Comparison of ENCODE assay signal across 11 mouse cellular contexts in genomic region chr5:129354877-129355276, GRCm38 (mm10).
DNase-seq lines count a peak whose midpoint lies in the region; ATAC-seq and TF ChIP-seq lines count a peak whose summit lies in the region.
"Had no signal": no experiment of that assay in that cellular context is flagged by ENCODE, and none has a peak within 500 bp of the region (broad histone marks: within the 10 kb centered on the region; RNA-seq: fewer than 3 reads in every experiment).

No protein-coding gene starts in this region.

- no peaks in the 10 kb centered on the region for H3K9me3 ChIP-seq in liver, embryonic 11.5 days (ENCODE audit: control insufficient read depth, low read length)
- H3K9me3 ChIP-seq in E14TG2a.4 (ENCODE audit: low read length): peaks cover 10% of the 10 kb centered on the region
- no peaks in the 10 kb centered on the region for H3K9me3 ChIP-seq in lung, embryonic 14.5 days (ENCODE audit: low read depth, low read length)
- H3K9me3 ChIP-seq: heart, embryonic 10.5 days; midbrain, embryonic 12.5 days; neural tube, embryonic 12.5 days had no signal

- intact Hi-C loops in gastrocnemius, adult 2 months (cut with DNase I): loop anchor here (10.0 kb wide), 1 partner anchor 170 kb away; no protein-coding TSS in a partner anchor

- H3K4me2 ChIP-seq in liver, embryonic 11.5 days: no peak overlapping the region
- H3K4me2 ChIP-seq in lung, embryonic 14.5 days: no peak overlapping the region
- H3K4me2 ChIP-seq: midbrain, embryonic 12.5 days; neural tube, embryonic 12.5 days had no signal

- H3K27me3 ChIP-seq in liver, adult 2 months (ENCODE audit: control insufficient read depth, insufficient read depth, low read length): no peaks in the 10 kb centered on the region
- H3K27me3 ChIP-seq in liver, embryonic 11.5 days (replicated peaks; ENCODE audit: control insufficient read depth, insufficient read depth, low read length): no peaks in the 10 kb centered on the region
- peaks cover 3% of the 10 kb centered on the region for H3K27me3 ChIP-seq in E14TG2a.4 (ENCODE audit: insufficient read depth, low read length)
- no peaks in the 10 kb centered on the region for H3K27me3 ChIP-seq in lung, embryonic 14.5 days (ENCODE audit: insufficient read depth, low read length)
- H3K27me3 ChIP-seq: midbrain, embryonic 12.5 days; neural tube, embryonic 12.5 days had no signal

- no peak overlapping the region for H3K9ac ChIP-seq in liver, adult 2 months (ENCODE audit: low read depth, low read length)
- H3K9ac ChIP-seq in liver, embryonic 11.5 days (ENCODE audit: low read depth, low read length): no peak overlapping the region
- no peak overlapping the region for H3K9ac ChIP-seq in lung, embryonic 14.5 days
- H3K9ac ChIP-seq: midbrain, embryonic 12.5 days; neural tube, embryonic 12.5 days had no signal

- H3K27ac ChIP-seq in gastrocnemius, adult 2 months: no peak overlapping the region
- no peak overlapping the region for H3K27ac ChIP-seq in liver, adult 2 months (replicated peaks; ENCODE audit: insufficient read depth, low read depth, low read length)
- H3K27ac ChIP-seq in liver, embryonic 11.5 days (ENCODE audit: low read depth, low read length): no peak overlapping the region
- H3K27ac ChIP-seq in lung, embryonic 14.5 days (ENCODE audit: low read depth): no peak overlapping the region
- H3K27ac ChIP-seq: heart, embryonic 10.5 days; midbrain, embryonic 12.5 days; neural tube, embryonic 12.5 days had no signal

- 71% methylated on average over 5 of the region's 5 CpGs for WGBS in liver, adult 2 months
- 77% methylated on average over 5 of the region's 5 CpGs for WGBS in liver, embryonic 11.5 days
- WGBS in lung, embryonic 14.5 days: 81% methylated on average over 5 of the region's 5 CpGs

- DNase-seq in gastrocnemius, adult 2 months: no peak
- DNase-seq in gastrocnemius, postnatal 10 days: no peak
- no peak for DNase-seq in liver, adult 2 months (ENCODE audit: extremely low read depth, low read depth, low spot score)
- no peak for DNase-seq in liver, embryonic 11.5 days (ENCODE audit: low spot score)
- DNase-seq in lung, embryonic 14.5 days: peak; percentile 8
- no peak for DNase-seq in right cerebral cortex, postnatal 14 days
- DNase-seq in cerebellum, adult 9-11 months: no peak

- TF ChIP-seq POLR2A in liver, adult 2 months (IDR thresholded peaks at IDR 0.05; ENCODE audit: extremely low read depth, insufficient read depth, low read length): no peak

- H3K4me1 ChIP-seq in liver, adult 2 months (ENCODE audit: control insufficient read depth, insufficient read depth, low read length): no peaks in the 10 kb centered on the region
- H3K4me1 ChIP-seq in liver, embryonic 11.5 days (replicated peaks; ENCODE audit: control insufficient read depth, insufficient read depth, low read length): no peaks in the 10 kb centered on the region
- peaks cover 15% of the 10 kb centered on the region for H3K4me1 ChIP-seq in E14TG2a.4 (replicated peaks; ENCODE audit: low read depth, low read length)
- H3K4me1 ChIP-seq in lung, embryonic 14.5 days (ENCODE audit: insufficient read depth): no peaks in the 10 kb centered on the region

- TF ChIP-seq CTCF in gastrocnemius, adult 2 months (IDR thresholded peaks at IDR 0.05): peak; percentile 47
- peak; percentile 34; the same call in 1 of the 2 replicates for TF ChIP-seq CTCF in liver, adult 2 months (IDR thresholded peaks at IDR 0.05; ENCODE audit: low read depth, low read length)
- peak; percentile 57 for TF ChIP-seq CTCF in E14TG2a.4 (conservative IDR thresholded peaks at IDR 0.05; ENCODE audit: low read length)
- TF ChIP-seq CTCF in lung, embryonic 14.5 days (IDR thresholded peaks at IDR 0.05; ENCODE audit: low read depth): peak; percentile 29

- no peak overlapping the region for H3K4me3 ChIP-seq in gastrocnemius, adult 2 months
- no peak overlapping the region for H3K4me3 ChIP-seq in liver, adult 2 months (ENCODE audit: insufficient read depth, low read depth, low read length)
- no peak overlapping the region for H3K4me3 ChIP-seq in liver, embryonic 11.5 days (ENCODE audit: low read depth, low read length)
- no peak overlapping the region for H3K4me3 ChIP-seq in E14TG2a.4 (replicated peaks; ENCODE audit: low read length)
- no peak overlapping the region for H3K4me3 ChIP-seq in lung, embryonic 14.5 days (ENCODE audit: low read depth, low read length)
- H3K4me3 ChIP-seq: heart, embryonic 10.5 days; midbrain, embryonic 12.5 days; neural tube, embryonic 12.5 days had no signal

- ATAC-seq in liver, embryonic 11.5 days (replicated peaks; ENCODE audit: low FRiP score): no peak
- no peak for ATAC-seq in lung, embryonic 14.5 days (ENCODE audit: insufficient read depth)

- no peaks in the 10 kb centered on the region for H3K79me2 ChIP-seq in liver, adult 2 months (ENCODE audit: control insufficient read depth, insufficient read depth, low read length)

- no peaks in the 10 kb centered on the region for H3K36me3 ChIP-seq in liver, adult 2 months (ENCODE audit: control insufficient read depth, insufficient read depth, low read length)
- no peaks in the 10 kb centered on the region for H3K36me3 ChIP-seq in liver, embryonic 11.5 days (ENCODE audit: control insufficient read depth, insufficient read depth, low read length)
- no peaks in the 10 kb centered on the region for H3K36me3 ChIP-seq in E14TG2a.4 (ENCODE audit: insufficient read depth, low read length)
- H3K36me3 ChIP-seq in lung, embryonic 14.5 days (ENCODE audit: insufficient read depth): no peaks in the 10 kb centered on the region
- H3K36me3 ChIP-seq: heart, embryonic 10.5 days; midbrain, embryonic 12.5 days; neural tube, embryonic 12.5 days had no signal
